Mouse (Mus musculus) CD8-positive naive resting alpha-beta T cell, adult 57 days (primary cell): ENCODE data around the gene Gm6993. TPM values are rescaled to one million over a fixed set of nuclear protein-coding genes. Genes with fewer than 3 reads are reported as not detected.

Source experiments
- total RNA-seq: library from RNA; stranded (reverse); gene quantifications from one replicate; pipeline ENCODE4 v1.2.4, GENCODE M21; 2023

Gm6993 gene
- not detected for total RNA-seq

GRCm38 (mm10) chr12:31240470-31240869 is at the start of gene Gm6993:
TSS of gene Gm6993 (plus strand) at chr12:31240770.

DNA sequence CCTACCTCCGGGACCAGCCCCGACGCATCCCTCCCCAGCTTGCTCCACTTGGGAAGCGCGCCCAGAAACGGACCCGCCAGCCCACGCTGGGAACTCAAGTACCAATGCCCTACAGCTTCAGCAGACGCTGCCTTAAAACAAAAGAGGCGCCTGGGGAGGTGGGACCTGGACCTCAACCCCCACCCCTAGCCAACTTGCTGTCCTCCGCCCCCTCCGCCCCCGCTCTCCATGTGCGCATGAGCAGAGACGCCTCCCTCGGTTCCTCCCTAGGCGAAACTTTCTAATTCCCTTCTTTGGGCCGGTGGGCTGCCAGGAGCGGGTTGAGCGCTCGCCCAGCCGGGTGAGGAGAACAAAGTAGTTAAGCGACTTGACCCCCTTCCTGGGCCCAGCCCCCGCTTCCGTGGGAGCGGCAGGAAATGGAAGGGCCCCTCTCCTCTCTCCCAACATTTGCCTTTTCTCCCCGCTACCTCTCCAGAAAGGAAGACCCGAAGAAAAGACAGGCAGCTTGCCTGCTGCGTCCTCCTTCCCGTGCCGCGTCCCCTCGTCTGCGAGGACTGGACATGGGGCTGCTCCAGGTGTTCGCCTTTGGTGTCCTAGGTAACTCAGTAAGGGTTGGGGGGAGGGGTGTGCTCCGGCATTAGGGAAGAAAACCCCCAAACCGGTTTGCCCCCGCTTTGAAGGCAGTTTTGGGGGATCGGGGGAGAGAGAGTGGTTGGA is 24.6 kb downstream of the Gm6993 start, which contains the start of gene Lamb1:
Lamb1 (plus strand) TSS at position 230 of the 717 bp plus-strand sequence.

Other genes with a start within 250 kb of the Gm6993 start
- gene Fam110c, start 166.9 kb upstream of the Gm6993 start, total RNA-seq: not detected
- gene Lamb1, start 24.5 kb downstream of the Gm6993 start, total RNA-seq: 0.09 TPM
- gene Dld, start 110.7 kb downstream of the Gm6993 start, total RNA-seq: 48.0 TPM
- gene Slc26a3, start 150.1 kb downstream of the Gm6993 start, total RNA-seq: not detected